Mouse (Mus musculus): ENCODE measurements around the gene Uggt2.

DNA sequence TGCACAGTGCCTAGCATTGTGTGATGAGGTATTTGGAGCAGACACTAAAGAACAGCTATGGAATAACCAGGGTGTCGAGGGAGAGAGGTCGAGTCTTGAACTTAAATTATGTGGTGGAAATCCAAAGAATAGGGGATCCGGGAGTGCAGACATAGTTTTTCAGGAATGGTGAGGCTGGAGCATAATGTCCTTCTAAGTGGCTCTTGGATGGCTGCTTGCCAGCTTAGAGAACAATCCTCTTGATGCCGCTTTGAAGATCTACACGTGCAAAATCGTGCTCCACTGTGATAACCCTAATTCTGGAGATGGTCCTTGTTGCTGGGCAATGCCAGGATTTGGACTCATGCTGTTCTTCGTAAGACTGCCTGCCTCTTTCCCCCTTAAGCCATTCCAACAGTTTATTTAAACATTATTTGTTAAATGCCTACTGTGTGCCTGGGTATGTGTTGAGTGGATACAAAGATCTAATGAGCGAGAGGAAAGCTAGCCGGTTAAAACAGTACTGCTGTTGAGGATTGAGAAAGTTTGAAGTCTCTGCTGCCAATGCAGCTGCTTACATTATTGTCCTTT is 40.2 kb upstream of the Uggt2 start:
- TF ChIP-seq CTCF (IDR thresholded peaks at IDR 0.05; ENCODE audit: low read depth) (no peak), EP300 (IDR thresholded peaks at IDR 0.05; ENCODE audit: low read depth) (no peak)
